Mouse (Mus musculus): Measurements from ENCODE around the gene Tmem108.

The Tmem108 gene

GRCm38 (mm10) chr9:103591962-103592361 lies 169.7 kb downstream of the Tmem108 start:
- DNase-seq (ENCODE audit: low spot score in 2 of 2), result no peak

- DNase-seq (ENCODE audit: low spot score in 2 of 2), result no peak
These were observed 170.8 kb downstream of the Tmem108 start for GRCm38 (mm10) chr9:103590801-103591200.

- DNase-seq (ENCODE audit: low spot score in 2 of 2), result peak in 1 of 2 experiments; percentile 42
These were observed 176.8 kb downstream of the Tmem108 start for GRCm38 (mm10) chr9:103584865-103585264.

GRCm38 (mm10) chr9:103582249-103582961 lies 179.2 kb downstream of the Tmem108 start:
- DNase-seq (ENCODE audit: low spot score in 2 of 2), result no peak

- no peak for DNase-seq (ENCODE audit: low spot score in 2 of 2)
These were observed 181.0 kb downstream of the Tmem108 start for GRCm38 (mm10) chr9:103580621-103581020.

GRCm38 (mm10) chr9:103580186-103580585 lies 181.5 kb downstream of the Tmem108 start:
- no peak for DNase-seq (ENCODE audit: low spot score in 2 of 2)

GRCm38 (mm10) chr9:103579411-103580026 lies 182.1 kb downstream of the Tmem108 start:
- no peak for DNase-seq (ENCODE audit: low spot score in 2 of 2)

- DNase-seq (ENCODE audit: low spot score in 2 of 2), result no peak
These were observed 183.9 kb downstream of the Tmem108 start for GRCm38 (mm10) chr9:103577731-103578130.

GRCm38 (mm10) chr9:103577181-103577580 lies 184.5 kb downstream of the Tmem108 start:
- no peak for DNase-seq (ENCODE audit: low spot score in 2 of 2)

- DNase-seq (ENCODE audit: low spot score in 2 of 2), result no peak
These were observed 185.7 kb downstream of the Tmem108 start for GRCm38 (mm10) chr9:103575901-103576300.

- DNase-seq (ENCODE audit: low spot score in 2 of 2), result no peak
These were observed 187.5 kb downstream of the Tmem108 start for GRCm38 (mm10) chr9:103573994-103574750.

GRCm38 (mm10) chr9:103570158-103570741 lies 191.4 kb downstream of the Tmem108 start:
- no peak for DNase-seq (ENCODE audit: low spot score in 2 of 2)

- no peak for DNase-seq (ENCODE audit: low spot score in 2 of 2)
These were observed 192.7 kb downstream of the Tmem108 start for GRCm38 (mm10) chr9:103568983-103569382.

GRCm38 (mm10) chr9:103565186-103565585 lies 196.5 kb downstream of the Tmem108 start:
- no peak for DNase-seq (ENCODE audit: low spot score in 2 of 2)

GRCm38 (mm10) chr9:103563864-103564610 lies 197.6 kb downstream of the Tmem108 start:
- DNase-seq (ENCODE audit: low spot score in 2 of 2), result peak in 1 of 2 experiments; percentile 47

GRCm38 (mm10) chr9:103562063-103562462 lies 199.6 kb downstream of the Tmem108 start:
- DNase-seq (ENCODE audit: low spot score in 2 of 2), result no peak

- DNase-seq (ENCODE audit: low spot score in 2 of 2), result peak in 1 of 2 experiments; percentile 38
These were observed 202.9 kb downstream of the Tmem108 start for GRCm38 (mm10) chr9:103558741-103559140.

- DNase-seq (ENCODE audit: low spot score in 2 of 2), result peak; percentile 25 to 81
These were observed 203.4 kb downstream of the Tmem108 start for GRCm38 (mm10) chr9:103558240-103558639.

- no peak for DNase-seq (ENCODE audit: low spot score in 2 of 2)
These were observed 204.6 kb downstream of the Tmem108 start for GRCm38 (mm10) chr9:103557085-103557484.

- DNase-seq (ENCODE audit: low spot score in 2 of 2), result no peak
These were observed 206.3 kb downstream of the Tmem108 start for GRCm38 (mm10) chr9:103555334-103555733.

- DNase-seq (ENCODE audit: low spot score in 2 of 2), result no peak
These were observed 210.9 kb downstream of the Tmem108 start for GRCm38 (mm10) chr9:103550661-103551248.

All from left cerebral cortex, adult 9 months (tissue).